Mouse (Mus musculus) forebrain, embryonic 10.5 days (tissue): Measurements from ENCODE around the gene Zbtb12. TPM values are rescaled to one million over a fixed set of nuclear protein-coding genes. Genes with fewer than 3 reads are reported as not detected.

Experiments used
- DNase-seq: peaks from one replicate; pipeline ENCODE4 v3.0.0-alpha.2; 2017; ENCODE audit warnings: low spot score; ENCODE audit errors: extremely low spot score
- H3K27ac ChIP-seq: fragments of 300-500 bp; sonication (generic); 2 replicates; pipeline ENCODE4 v1.5.1; 2016; ENCODE audit warnings: mild to moderate bottlenecking
- H3K27me3 ChIP-seq: fragments of 300-500 bp; sonication (generic); 2 replicates; pipeline ENCODE4 v1.6.1; 2016; ENCODE audit warnings: mild to moderate bottlenecking; ENCODE audit not compliant: poor library complexity, severe bottlenecking
- H3K36me3 ChIP-seq: fragments of 300-500 bp; sonication (generic); replicated peaks from 2 replicates; pipeline ENCODE4 v1.6.1; 2016; ENCODE audit warnings: mild to moderate bottlenecking, moderate library complexity
- H3K4me1 ChIP-seq: fragments of 300-500 bp; sonication (generic); 2 replicates; pipeline ENCODE4 v1.6.1; 2016
- H3K4me3 ChIP-seq: fragments of 300-500 bp; sonication (generic); 2 replicates; pipeline ENCODE4 v1.5.1; 2016; ENCODE audit warnings: mild to moderate bottlenecking, moderate library complexity
- H3K9me3 ChIP-seq: fragments of 300-500 bp; sonication (generic); 2 replicates; pipeline ENCODE4 v1.6.1; 2016; ENCODE audit warnings: mild to moderate bottlenecking, moderate library complexity
- WGBS: fragments of 180-500 bp; shearing (Covaris S2); methylation state at CpG from one replicate; pipeline ENCODE4 v1.1.7; 2016; 5-methylcytosine and 5-hydroxymethylcytosine counted together
- microRNA-seq: library from miRNA; unstranded; fragments of <30 nt; microRNA quantifications from one replicate; pipeline ENCODE4, GENCODE M21; 2017
- polyA plus RNA-seq: library from polyadenylated mRNA; unstranded; fragments of >200 nt; fragmentation: Nextera tagmentation; extraction: Ambion mirVana; gene quantifications from 2 replicates; pipeline ENCODE4 v1.2.1, GENCODE M21; 2016

The Zbtb12 gene
- polyA plus RNA-seq, 1 experiment from 2014 or later, result 6.6 TPM

DNA sequence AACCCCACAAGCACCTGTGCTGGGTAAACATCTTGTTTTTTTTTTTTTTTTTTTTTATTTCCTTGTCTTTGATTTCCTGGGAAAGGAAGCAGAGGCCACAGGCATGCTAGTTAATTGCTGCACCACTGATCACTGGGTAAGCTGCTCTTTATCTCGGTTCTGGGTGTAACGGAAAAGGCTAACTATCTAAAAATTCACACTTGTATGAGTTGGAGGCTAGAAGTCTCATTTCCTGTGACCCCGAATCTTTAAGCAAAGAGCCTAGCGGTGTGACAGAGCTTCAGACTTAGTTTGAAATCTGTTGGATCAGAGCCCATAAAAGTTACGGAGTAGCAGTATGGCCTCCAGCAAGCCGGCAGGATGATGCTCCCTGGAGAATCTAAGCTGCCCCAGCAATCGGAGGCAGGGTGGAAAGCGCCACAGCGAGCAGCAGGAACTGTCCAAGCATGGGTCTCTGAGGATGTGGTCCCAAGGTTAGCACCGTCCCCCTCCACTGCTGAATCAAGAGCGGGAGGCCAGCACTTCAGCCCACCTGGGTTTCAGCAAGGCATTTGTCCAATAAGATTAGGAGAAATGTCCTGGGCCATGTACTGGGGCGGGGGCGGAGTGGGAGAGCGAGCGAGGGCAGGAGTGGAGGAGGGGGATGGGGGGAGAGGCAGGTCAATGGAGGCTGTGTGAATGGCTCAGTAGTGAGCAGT is 62.2 kb downstream of the Zbtb12 start:
- 6% methylated on average over 15 of the region's 15 CpGs for WGBS
- H3K4me3 ChIP-seq, result peak overlapping the region; percentile 46

GRCm38 (mm10) chr17:34943128-34943815 is 64.0 kb downstream of the Zbtb12 start:
- Histone ChIP-seq H3K27me3 (no peaks in the 10 kb centered on the region), H3K36me3 (no peaks in the 10 kb centered on the region), H3K4me1 (peaks cover 15% of the 10 kb centered on the region), H3K9me3 (no peaks in the 10 kb centered on the region; the same call in 1 of the 2 replicates), H3K27ac (no peak overlapping the region), H3K4me3 (no peak overlapping the region)
- DNase-seq, result no peak
- 87% methylated on average over 4 of the region's 4 CpGs for WGBS

More for the DNA sequence above, 62.2 kb downstream of the Zbtb12 start:
- Histone ChIP-seq H3K36me3 (no peaks in the 10 kb centered on the region), H3K9me3 (no peaks in the 10 kb centered on the region; the same call in 1 of the 2 replicates), H3K27ac (peak overlapping the region; percentile 84), H3K4me1 (peaks cover 15% of the 10 kb centered on the region), H3K27me3 (no peaks in the 10 kb centered on the region)
- DNase-seq, result peak; percentile 70

DNA sequence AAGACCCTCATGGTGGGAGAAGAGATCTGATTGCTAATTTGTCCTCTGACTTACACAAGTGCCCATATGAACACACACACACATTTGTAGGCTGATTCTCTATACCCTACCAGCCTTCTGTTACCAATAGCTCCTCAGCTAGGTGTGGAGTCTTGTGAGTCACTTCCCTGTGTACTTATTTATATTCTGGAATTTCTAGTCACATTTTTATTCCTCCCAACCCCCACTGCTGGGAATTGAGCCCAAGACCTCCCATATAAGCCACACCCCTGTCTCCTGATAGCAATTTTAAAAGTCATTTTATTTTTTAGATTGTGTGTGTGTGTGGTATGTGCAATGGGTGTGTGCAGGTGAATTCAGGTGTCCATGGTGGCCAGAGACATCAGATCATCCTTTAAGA is 65.1 kb downstream of the Zbtb12 start:
- H3K4me3 ChIP-seq, result no peak overlapping the region
- H3K9me3 ChIP-seq, result no peaks in the 10 kb centered on the region; the same call in 1 of the 2 replicates
- peaks cover 15% of the 10 kb centered on the region for H3K4me1 ChIP-seq
- H3K36me3 ChIP-seq, result peaks cover 1% of the 10 kb centered on the region
- no peak overlapping the region for H3K27ac ChIP-seq
- DNase-seq, result no peak
- H3K27me3 ChIP-seq, result no peaks in the 10 kb centered on the region

Small RNA genes lying within 50 kb of the gene (microRNA-seq; reads per million reads assigned to microRNA genes)
- gene Mir6970, result not detected
- 2.7 reads per million for gene Mir6971
- gene Mir6972, result not detected

Other genes with a start within 250 kb of the Zbtb12 start
- 0.54 and 0.62 TPM in 2 replicates for gene Prrt1, start 249.9 kb upstream of the Zbtb12 start, polyA plus RNA-seq
- gene Fkbpl, start 234.7 kb upstream of the Zbtb12 start, polyA plus RNA-seq, result 14.8 and 15.5 TPM in 2 replicates
- gene Atf6b, start 232.3 kb upstream of the Zbtb12 start, polyA plus RNA-seq, result 105 and 106 TPM in 2 replicates
- gene Tnxb, start 208.9 kb upstream of the Zbtb12 start, polyA plus RNA-seq, result not detected in 2 replicates
- not detected in 2 replicates for gene C4b, start 135.6 kb upstream of the Zbtb12 start, polyA plus RNA-seq
- not detected in 2 replicates for gene Cyp21a1, start 74.9 kb upstream of the Zbtb12 start, polyA plus RNA-seq
- gene Stk19, start 42.5 kb upstream of the Zbtb12 start, polyA plus RNA-seq, result 28.6 and 31.6 TPM in 2 replicates
- gene Dxo, start 42.5 kb upstream of the Zbtb12 start, polyA plus RNA-seq, result 80.2 and 83.0 TPM in 2 replicates
- gene Skiv2l, start 29.3 kb upstream of the Zbtb12 start, polyA plus RNA-seq, result 58.0 and 58.3 TPM in 2 replicates
- gene Nelfe, start 29.1 kb upstream of the Zbtb12 start, polyA plus RNA-seq, result 150 and 153 TPM in 2 replicates
- 1.8 and 2.7 TPM in 2 replicates for gene Cfb, start 17.0 kb upstream of the Zbtb12 start, polyA plus RNA-seq
- 0.05 and 0.11 TPM in 2 replicates for gene Gm20547, start 2.6 kb downstream of the Zbtb12 start, polyA plus RNA-seq
- 0.83 and 1.7 TPM in 2 replicates for gene C2, start 18.8 kb downstream of the Zbtb12 start, polyA plus RNA-seq
- gene Ehmt2, start 19.0 kb downstream of the Zbtb12 start, polyA plus RNA-seq, result 93.3 and 98.8 TPM in 2 replicates
- 0.06 and 0.11 TPM in 2 replicates for gene Slc44a4, start 35.0 kb downstream of the Zbtb12 start, polyA plus RNA-seq
- 18.2 and 18.8 TPM in 2 replicates for gene Neu1, start 51.8 kb downstream of the Zbtb12 start, polyA plus RNA-seq
- gene Hspa1b, start 79.8 kb downstream of the Zbtb12 start, polyA plus RNA-seq, result 0.07 TPM in 1 of 2 replicates, not detected in the other
- gene Gm20481, start 90.4 kb downstream of the Zbtb12 start, polyA plus RNA-seq, result not detected in 2 replicates
- 0.94 and 2.1 TPM in 2 replicates for gene Hspa1a, start 92.7 kb downstream of the Zbtb12 start, polyA plus RNA-seq
- gene Hspa1l, start 93.2 kb downstream of the Zbtb12 start, polyA plus RNA-seq, result 1.1 TPM in 2 replicates
- gene Lsm2, start 102.4 kb downstream of the Zbtb12 start, polyA plus RNA-seq, result 363 and 375 TPM in 2 replicates
- gene Vars, start 121.5 kb downstream of the Zbtb12 start, polyA plus RNA-seq, result 229 and 234 TPM in 2 replicates
- gene Vwa7, start 137.1 kb downstream of the Zbtb12 start, polyA plus RNA-seq, result 0.19 and 0.22 TPM in 2 replicates
- 3.0 and 4.1 TPM in 2 replicates for gene Sapcd1, start 148.5 kb downstream of the Zbtb12 start, polyA plus RNA-seq
- 4.3 and 5.1 TPM in 2 replicates for gene Msh5, start 167.3 kb downstream of the Zbtb12 start, polyA plus RNA-seq
- gene Clic1, start 170.5 kb downstream of the Zbtb12 start, polyA plus RNA-seq, result 174 and 179 TPM in 2 replicates
- gene Ddah2, start 179.6 kb downstream of the Zbtb12 start, polyA plus RNA-seq, result 414 and 441 TPM in 2 replicates
- gene Ly6g6c, start 185.9 kb downstream of the Zbtb12 start, polyA plus RNA-seq, result 0.25 TPM in 1 of 2 replicates, not detected in the other
- gene Mpig6b, start 186.7 kb downstream of the Zbtb12 start, polyA plus RNA-seq, result 0.59 and 0.72 TPM in 2 replicates
- gene Ly6g6e, start 197.4 kb downstream of the Zbtb12 start, polyA plus RNA-seq, result 1.00 TPM in 1 of 2 replicates, not detected in the other
- 1.8 and 2.0 TPM in 2 replicates for gene Ly6g6d, start 198.6 kb downstream of the Zbtb12 start, polyA plus RNA-seq
- gene Ly6g6f, start 206.1 kb downstream of the Zbtb12 start, polyA plus RNA-seq, result 0.46 and 0.69 TPM in 2 replicates
- gene Abhd16a, start 209.8 kb downstream of the Zbtb12 start, polyA plus RNA-seq, result 51.8 and 52.7 TPM in 2 replicates
- not detected in 2 replicates for gene Ly6g5c, start 228.8 kb downstream of the Zbtb12 start, polyA plus RNA-seq
- gene Ly6g5b, start 235.9 kb downstream of the Zbtb12 start, polyA plus RNA-seq, result 1.2 and 1.4 TPM in 2 replicates
- 33.9 and 42.2 TPM in 2 replicates for gene Gpank1, start 242.0 kb downstream of the Zbtb12 start, polyA plus RNA-seq
- 290 and 303 TPM in 2 replicates for gene Csnk2b, start 242.6 kb downstream of the Zbtb12 start, polyA plus RNA-seq
- gene D17H6S53E, start 246.9 kb downstream of the Zbtb12 start, polyA plus RNA-seq, result 7.8 and 10.6 TPM in 2 replicates